In the genomic region with DNA sequence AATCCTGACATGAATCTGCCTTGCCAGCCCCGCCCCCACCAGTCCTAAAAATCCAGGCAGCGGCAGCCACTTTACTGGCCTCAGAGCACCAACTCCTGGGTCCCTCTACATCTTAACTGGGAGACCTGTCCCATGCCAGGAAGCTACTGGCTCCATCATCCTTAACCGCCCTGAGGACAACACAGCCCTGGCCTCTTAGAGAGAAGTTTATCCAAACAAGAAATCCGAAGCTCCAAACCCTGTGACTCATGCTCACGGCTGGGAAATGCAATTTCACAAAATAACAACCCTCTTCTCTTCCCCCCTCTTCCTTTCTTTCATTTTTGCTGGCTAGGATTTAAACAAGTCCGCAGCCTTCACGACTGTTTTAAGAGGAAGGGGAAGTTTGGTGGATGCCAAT, we compare ENCODE assay signal across 11 mouse cellular contexts. TPM values are rescaled to one million over a fixed set of nuclear protein-coding genes. Genes with fewer than 3 reads are reported as not detected.
DNase-seq lines count a peak whose midpoint lies in the region; ATAC-seq and TF ChIP-seq lines count a peak whose summit lies in the region.
"Had no signal": no experiment of that assay in that cellular context is flagged by ENCODE, and none has a peak within 500 bp of the region (broad histone marks: within the 10 kb centered on the region; RNA-seq: fewer than 3 reads in every experiment).

No protein-coding gene starts in this region.

- no peak overlapping the region for H3ac ChIP-seq in myocyte (ENCODE audit: control insufficient read depth, insufficient read length)

- ATAC-seq in embryonic facial prominence, embryonic 14.5 days (ENCODE audit: low read depth) = no peak

- H3K36me3 ChIP-seq in embryonic facial prominence, embryonic 14.5 days (ENCODE audit: control insufficient read depth, insufficient read depth, low read length) = peaks cover 13% of the 10 kb centered on the region
- peaks cover 21% of the 10 kb centered on the region for H3K36me3 ChIP-seq in myocyte (ENCODE audit: control insufficient read depth, insufficient read depth)
- H3K36me3 ChIP-seq: midbrain, embryonic 12.5 days; neural tube, embryonic 15.5 days had no signal

- peaks cover 64% of the 10 kb centered on the region for H3K4me1 ChIP-seq in embryonic facial prominence, embryonic 14.5 days (ENCODE audit: control insufficient read depth, insufficient read depth, low read length)

- no peak for TF ChIP-seq POLR2A in myocyte (IDR thresholded peaks at IDR 0.05; ENCODE audit: insufficient read length, low read depth)

- H3K27ac ChIP-seq in left cerebral cortex, adult 2 months = peak overlapping the region; percentile 15; the same call in 1 of the 2 replicates
- H3K27ac ChIP-seq in embryonic facial prominence, embryonic 14.5 days (replicated peaks; ENCODE audit: low read depth, low read length) = peak overlapping the region; percentile 76
- H3K27ac ChIP-seq: midbrain, embryonic 12.5 days had no signal

- H3K9ac ChIP-seq in embryonic facial prominence, embryonic 14.5 days (ENCODE audit: low read depth, low read length) = peak overlapping the region; percentile 3; the same call in 1 of the 2 replicates
- H3K9ac ChIP-seq: midbrain, embryonic 12.5 days; neural tube, embryonic 15.5 days had no signal

- DNase-seq in gastrocnemius, adult 18-20 months (ENCODE audit: low spot score) = peak; percentile 49
- DNase-seq in gastrocnemius, postnatal 10 days = no peak
- DNase-seq in left cerebral cortex, adult 2 months (ENCODE audit: extremely low spot score in 1 of 2, low spot score in 2 of 2) = no peak
- no peak for DNase-seq in left cerebral cortex, postnatal 25 days (ENCODE audit: low spot score in 2 of 2)
- peak; percentile 69 for DNase-seq in embryonic facial prominence, embryonic 14.5 days (ENCODE audit: low spot score)
- no peak for DNase-seq in layer of hippocampus, postnatal 14 days (ENCODE audit: low spot score in 2 of 2)
- no peak for DNase-seq in urinary bladder, postnatal 4 days (ENCODE audit: low spot score in 2 of 2)
- DNase-seq: kidney, adult 18-20 months had no signal

- no peak for TF ChIP-seq CTCF in left cerebral cortex, adult 2 months (IDR thresholded peaks at IDR 0.05)

- peak overlapping the region; percentile 32; the same call in 1 of the 2 replicates for H3K4me2 ChIP-seq in embryonic facial prominence, embryonic 14.5 days (ENCODE audit: low read depth, low read length)
- peak overlapping the region; percentile 96 for H3K4me2 ChIP-seq in myocyte (ENCODE audit: low read depth)
- H3K4me2 ChIP-seq: midbrain, embryonic 12.5 days; neural tube, embryonic 15.5 days had no signal

- H3K79me2 ChIP-seq in myocyte (ENCODE audit: control insufficient read depth, insufficient read depth) = peaks cover 78% of the 10 kb centered on the region

- WGBS in embryonic facial prominence, embryonic 14.5 days = 31% methylated on average over 7 of the region's 7 CpGs

- no peaks in the 10 kb centered on the region for H3K27me3 ChIP-seq in embryonic facial prominence, embryonic 14.5 days (replicated peaks; ENCODE audit: control insufficient read depth, insufficient read depth, low read length)
- no peaks in the 10 kb centered on the region for H3K27me3 ChIP-seq in myocyte (ENCODE audit: control insufficient read depth, insufficient read depth, insufficient read length)
- H3K27me3 ChIP-seq: neural tube, embryonic 15.5 days had no signal

- H3K4me3 ChIP-seq in left cerebral cortex, adult 2 months = no peak overlapping the region
- H3K4me3 ChIP-seq in embryonic facial prominence, embryonic 14.5 days (ENCODE audit: low read depth, low read length) = no peak overlapping the region
- peak overlapping the region; percentile 15 for H3K4me3 ChIP-seq in myocyte
- H3K4me3 ChIP-seq: midbrain, embryonic 12.5 days; neural tube, embryonic 15.5 days had no signal

- no peaks in the 10 kb centered on the region for H3K9me3 ChIP-seq in embryonic facial prominence, embryonic 14.5 days (ENCODE audit: control insufficient read depth, low read length)
- H3K9me3 ChIP-seq: midbrain, embryonic 12.5 days; neural tube, embryonic 15.5 days had no signal

- intact Hi-C loops in left cerebral cortex, adult 2 months (cut with DNase I) = no loop called here
- intact Hi-C loops in left cerebral cortex, postnatal 25 days (cut with DNase I) = no loop called here

TF ChIP-seq in myocyte, 11 proteins besides CTCF, POLR2A, EP300 and RAD21:
- TF ChIP-seq MAX (IDR thresholded peaks at IDR 0.05; ENCODE audit: low read depth) (no peak), SRF (IDR thresholded peaks at IDR 0.05; ENCODE audit: control insufficient read depth, insufficient read length, low read depth) (no peak), CEBPB (IDR thresholded peaks at IDR 0.05; ENCODE audit: insufficient read depth, poor library complexity, severe bottlenecking) (0 out of 2 replicates have a peak, but pooled peaks have one; percentile 28)

RNA-seq across cellular contexts. Expression of a gene that starts 9.3 kb away (rescaled TPM):
- 10 to 100 TPM; 53.7 to 60.4 TPM for total RNA-seq in gastrocnemius, adult 18-20 months (2021)
- 10 to 100 TPM; 65.9 to 66.6 TPM for total RNA-seq in gastrocnemius, postnatal 10 days (2021)
- 10 to 100 TPM; 47.0 TPM for total RNA-seq in left cerebral cortex, adult 2 months (2021)
- total RNA-seq in left cerebral cortex, postnatal 25 days (2021) = 10 to 100 TPM; 45.7 to 51.3 TPM
- 45.6 and 48.1 TPM in 2 replicates for polyA plus RNA-seq in embryonic facial prominence, embryonic 14.5 days (2014; fragmentation: Nextera tagmentation; extraction: Ambion mirVana)
- polyA plus RNA-seq in myocyte (2012; fragmentation: generic; extraction: Trizol) = 86.2 TPM
- 10 to 100 TPM; 60.4 to 63.5 TPM for total RNA-seq in layer of hippocampus, postnatal 14 days (2021)

Comparison
In these comparisons a context has a peak if more than half of its experiments do, and no peak if none do; other contexts are left out.
1. DNase-seq: peak in gastrocnemius, adult 18-20 months (single experiment) and embryonic facial prominence, embryonic 14.5 days (single experiment); none in gastrocnemius, postnatal 10 days (single experiment), left cerebral cortex, adult 2 months (0 of 2), left cerebral cortex, postnatal 25 days (0 of 2), layer of hippocampus, postnatal 14 days (0 of 2) and urinary bladder, postnatal 4 days (0 of 2).